11 mouse cellular contexts compared by ENCODE assay signal in the genomic region with DNA sequence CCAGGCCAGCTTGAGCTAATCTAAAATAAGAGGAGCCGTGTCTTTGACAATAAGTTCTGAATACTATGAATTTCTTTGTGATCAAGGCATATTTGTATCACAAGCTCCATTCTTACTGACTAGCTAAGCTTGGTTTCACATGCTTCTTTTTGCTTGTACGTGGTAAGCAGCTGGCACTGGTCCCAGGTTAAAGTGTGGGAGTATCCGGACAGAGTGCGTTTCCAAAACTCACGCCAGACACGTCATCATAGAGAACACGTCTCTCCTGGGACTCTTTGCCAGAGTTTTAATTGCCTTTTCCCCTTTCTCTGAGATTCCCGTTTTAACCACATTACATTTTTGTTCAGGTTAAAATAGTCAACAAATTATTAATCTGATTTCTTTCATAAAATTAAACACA. TPM values are rescaled to one million over a fixed set of nuclear protein-coding genes. Genes with fewer than 3 reads are reported as not detected.
DNase-seq lines count a peak whose midpoint lies in the region; ATAC-seq and TF ChIP-seq lines count a peak whose summit lies in the region.
"Had no signal": no experiment of that assay in that cellular context is flagged by ENCODE, and none has a peak within 500 bp of the region (broad histone marks: within the 10 kb centered on the region; RNA-seq: fewer than 3 reads in every experiment).

No protein-coding gene starts in this region.

- WGBS in kidney, embryonic 15.5 days: 52% methylated on average over 8 of the region's 8 CpGs
- 43% methylated on average over 8 of the region's 8 CpGs for WGBS in kidney, postnatal 0 days

- no peak overlapping the region for H3K4me3 ChIP-seq in kidney, embryonic 15.5 days (replicated peaks)
- H3K4me3 ChIP-seq in kidney, postnatal 0 days (replicated peaks; ENCODE audit: low read depth, low read length): no peak overlapping the region
- H3K4me3 ChIP-seq: lung, embryonic 15.5 days had no signal

- H3K9ac ChIP-seq in kidney, embryonic 15.5 days: no peak overlapping the region
- H3K9ac ChIP-seq in kidney, postnatal 0 days (ENCODE audit: low read depth, low read length): no peak overlapping the region
- H3K9ac ChIP-seq: lung, embryonic 15.5 days had no signal

- no peaks in the 10 kb centered on the region for H3K27me3 ChIP-seq in kidney, embryonic 15.5 days
- 0 out of 2 replicates have a peak, but pooled peaks cover under 1% of the 10 kb centered on the region for H3K27me3 ChIP-seq in kidney, postnatal 0 days (ENCODE audit: insufficient read depth, low read length)
- H3K27me3 ChIP-seq: lung, embryonic 15.5 days had no signal

- H3K27ac ChIP-seq in kidney, embryonic 15.5 days: no peak overlapping the region
- no peak overlapping the region for H3K27ac ChIP-seq in kidney, postnatal 0 days
- H3K27ac ChIP-seq: lung, embryonic 15.5 days had no signal

- H3K4me2 ChIP-seq in kidney, embryonic 15.5 days: no peak overlapping the region
- H3K4me2 ChIP-seq in kidney, postnatal 0 days (ENCODE audit: low read length): no peak overlapping the region
- H3K4me2 ChIP-seq: lung, embryonic 15.5 days had no signal

- ATAC-seq in kidney, embryonic 15.5 days (replicated peaks; ENCODE audit: low FRiP score): no peak
- ATAC-seq in kidney, postnatal 0 days (replicated peaks; ENCODE audit: low FRiP score, low read depth): no peak

- H3K36me3 ChIP-seq in kidney, embryonic 15.5 days: no peaks in the 10 kb centered on the region
- no peaks in the 10 kb centered on the region for H3K36me3 ChIP-seq in kidney, postnatal 0 days (ENCODE audit: insufficient read depth, low read length)
- H3K36me3 ChIP-seq: lung, embryonic 15.5 days had no signal

- no peaks in the 10 kb centered on the region for H3K4me1 ChIP-seq in kidney, embryonic 15.5 days
- H3K4me1 ChIP-seq in kidney, postnatal 0 days (replicated peaks; ENCODE audit: insufficient read depth, low read length): no peaks in the 10 kb centered on the region
- H3K4me1 ChIP-seq: lung, embryonic 15.5 days had no signal

- no peak for TF ChIP-seq CTCF in kidney, postnatal 0 days (IDR thresholded peaks at IDR 0.05; ENCODE audit: low read depth)

- no peaks in the 10 kb centered on the region for H3K9me3 ChIP-seq in kidney, embryonic 15.5 days (replicated peaks)
- H3K9me3 ChIP-seq in kidney, postnatal 0 days (replicated peaks; ENCODE audit: low read length): no peaks in the 10 kb centered on the region
- H3K9me3 ChIP-seq: lung, embryonic 15.5 days had no signal

- DNase-seq in kidney, adult 18-20 months: peak; percentile 18
- peak; percentile 5 for DNase-seq in fat pad, adult 2 months (ENCODE audit: extremely low read depth, low read depth, low spot score)
- DNase-seq in kidney, postnatal 0 days (ENCODE audit: low spot score): peak; percentile 46
- DNase-seq in ovary, postnatal 36 days (ENCODE audit: low spot score): peak; percentile 54
- DNase-seq in thymus, postnatal 14 days: no peak
- DNase-seq in spleen, postnatal 14 days (ENCODE audit: low spot score in 2 of 2): no peak
- no peak for DNase-seq in layer of hippocampus, adult 9-11 months
- DNase-seq: retina, postnatal 1 day had no signal

RNA-seq across cellular contexts. Expression of gene Dlx5, which starts 27.7 kb away (rescaled TPM):
- 0.35 and 3.4 TPM in 2 replicates for polyA plus RNA-seq in kidney, embryonic 15.5 days (2015; fragmentation: Nextera tagmentation; extraction: Ambion mirVana)
- polyA plus RNA-seq in kidney, postnatal 0 days (2015; fragmentation: Nextera tagmentation; extraction: Ambion mirVana): 0.37 and 0.67 TPM in 2 replicates

RNA-seq across cellular contexts. Expression of gene Sdhaf3, which starts 46.2 kb away (rescaled TPM):
- 5.3 and 5.7 TPM in 2 replicates for polyA plus RNA-seq in kidney, embryonic 15.5 days (2015; fragmentation: Nextera tagmentation; extraction: Ambion mirVana)
- polyA plus RNA-seq in kidney, postnatal 0 days (2015; fragmentation: Nextera tagmentation; extraction: Ambion mirVana): 6.2 and 6.4 TPM in 2 replicates

RNA-seq across cellular contexts. Expression of gene Dlx6, which starts 46.5 kb away (rescaled TPM):
- polyA plus RNA-seq in kidney, embryonic 15.5 days (2015; fragmentation: Nextera tagmentation; extraction: Ambion mirVana): 0.24 TPM in 1 of 2 replicates, not detected in the other
- not detected in 2 replicates for polyA plus RNA-seq in kidney, postnatal 0 days (2015; fragmentation: Nextera tagmentation; extraction: Ambion mirVana)
- polyA plus RNA-seq: large intestine, adult 2 months; lung, embryonic 15.5 days had no signal

Comparison
In these comparisons a context has a peak if more than half of its experiments do, and no peak if none do; other contexts are left out.
1. DNase-seq: peak in kidney, adult 18-20 months (single experiment), fat pad, adult 2 months (single experiment), kidney, postnatal 0 days (single experiment) and ovary, postnatal 36 days (single experiment); none in thymus, postnatal 14 days (single experiment), spleen, postnatal 14 days (0 of 2) and layer of hippocampus, adult 9-11 months (single experiment).